In genomic region chr4:130556224-130556623, GRCm38 (mm10) we compare ENCODE assay signal across 9 mouse cellular contexts. TPM values are rescaled to one million over a fixed set of nuclear protein-coding genes. Genes with fewer than 3 reads are reported as not detected.
DNase-seq lines count a peak whose midpoint lies in the region; ATAC-seq and TF ChIP-seq lines count a peak whose summit lies in the region.
"Had no signal": no experiment of that assay in that cellular context is flagged by ENCODE, and none has a peak within 500 bp of the region (broad histone marks: within the 10 kb centered on the region; RNA-seq: fewer than 3 reads in every experiment).

No protein-coding gene starts in this region.

- no peak overlapping the region for H3K4me3 ChIP-seq in ES-E14 (ENCODE audit: insufficient read depth in 1 of 2, low read depth in 1 of 2, low read length in 2 of 2, poor library complexity in 1 of 2, severe bottlenecking in 1 of 2)
- H3K4me3 ChIP-seq in hindbrain, embryonic 13.5 days: no peak overlapping the region

- no peak overlapping the region for H3K9ac ChIP-seq in ES-E14 (ENCODE audit: insufficient read depth, low read depth, low read length, poor library complexity, severe bottlenecking)
- no peak overlapping the region for H3K9ac ChIP-seq in hindbrain, embryonic 13.5 days

- 27% methylated on average over 5 of the region's 5 CpGs for WGBS in hindbrain, embryonic 13.5 days

- no peaks in the 10 kb centered on the region; the same call in 1 of the 2 replicates for H3K36me3 ChIP-seq in ES-E14 (ENCODE audit: control insufficient read depth, insufficient read depth, low read length, poor library complexity, severe bottlenecking)
- peaks cover 8% of the 10 kb centered on the region for H3K36me3 ChIP-seq in hindbrain, embryonic 13.5 days

- DNase-seq in layer of hippocampus, adult 9-11 months: peak; percentile 50
- no peak for DNase-seq in layer of hippocampus, adult 8-10 months (ENCODE audit: low spot score in 2 of 2)
- peak; percentile 65 for DNase-seq in ES-E14 (ENCODE audit: low read depth, low spot score)
- DNase-seq in brain, adult 2 months (ENCODE audit: low read depth, low spot score): peak; percentile 73
- DNase-seq in natural killer cell, adult 2 months (ENCODE audit: low spot score in 2 of 2): no peak
- DNase-seq in spleen, postnatal 10 days (ENCODE audit: low spot score in 2 of 2): no peak
- DNase-seq in spleen, postnatal 36 days (ENCODE audit: low spot score in 2 of 2): no peak

- ATAC-seq in hindbrain, embryonic 13.5 days (ENCODE audit: low FRiP score): peak; percentile 33; the same call in 1 of the 2 replicates
- ATAC-seq: Patski had no signal

- in situ Hi-C loops in ES-E14 (cut with MboI; ENCODE audit: low sequenced_read_pairs in 2 of 2, unreplicated experiment in 2 of 2): no loop called here

- peaks cover 8 to 31% of the 10 kb centered on the region in 2 experiments for H3K4me1 ChIP-seq in ES-E14 (ENCODE audit: control insufficient read depth in 2 of 2, insufficient read depth in 2 of 2, low read length in 2 of 2, poor library complexity in 1 of 2)
- peaks cover 89% of the 10 kb centered on the region for H3K4me1 ChIP-seq in hindbrain, embryonic 13.5 days (replicated peaks)

- no peak overlapping the region for H3K4me2 ChIP-seq in hindbrain, embryonic 13.5 days

- no peak overlapping the region for H3K27ac ChIP-seq in ES-E14 (ENCODE audit: insufficient read depth, low read depth, low read length, poor library complexity, severe bottlenecking)
- peak overlapping the region; percentile 73 for H3K27ac ChIP-seq in hindbrain, embryonic 13.5 days

- no peaks in the 10 kb centered on the region for H3K9me3 ChIP-seq in ES-E14 (ENCODE audit: control insufficient read depth, insufficient read depth, low read depth, low read length)
- H3K9me3 ChIP-seq in hindbrain, embryonic 13.5 days: no peaks in the 10 kb centered on the region

- no peaks in the 10 kb centered on the region for H3K27me3 ChIP-seq in hindbrain, embryonic 13.5 days
- H3K27me3 ChIP-seq: Patski had no signal

TF ChIP-seq in ES-E14, 5 proteins besides CTCF, POLR2A, EP300 and RAD21:
- no peak for TF ChIP-seq ZNF384 (IDR thresholded peaks at IDR 0.05; ENCODE audit: low read depth, low read length)
TF ChIP-seq in ES-E14: peak in this region for 0.

RNA-seq across cellular contexts. Expression of gene Nkain1, which starts 17.7 kb away (rescaled TPM):
- 10 to 100 TPM; 27.0 to 39.6 (median 34.6) TPM for total RNA-seq in layer of hippocampus, adult 8-10 months (2022)
- total RNA-seq in ES-E14 (2012; rRNA removed): 19.6 and 20.1 TPM in 2 replicates
- 9.5 and 10.2 TPM in 2 replicates for polyA plus RNA-seq in hindbrain, embryonic 13.5 days (2015; fragmentation: Nextera tagmentation; extraction: Ambion mirVana)

Comparison
In these comparisons a context has a peak if more than half of its experiments do, and no peak if none do; other contexts are left out.
1. DNase-seq: peak in layer of hippocampus, adult 9-11 months (single experiment), ES-E14 (single experiment) and brain, adult 2 months (single experiment); none in layer of hippocampus, adult 8-10 months (0 of 2), natural killer cell, adult 2 months (0 of 2), spleen, postnatal 10 days (0 of 2) and spleen, postnatal 36 days (0 of 2).